Mouse (Mus musculus) heart, adult 2 months (tissue): ENCODE measurements around the gene Sbk3.

Source experiments
- CTCF ChIP-seq: fragments of 200-600 bp; IDR thresholded peaks from 2 replicates; pipeline ENCODE4 v1.8.1; 2022; ENCODE audit warnings: antibody characterized with exemption, mild to moderate bottlenecking, moderate library complexity
- EP300 ChIP-seq: fragments of 200-500 bp; IDR thresholded peaks from 2 replicates; pipeline ENCODE4 v1.6.1; 2011; ENCODE audit warnings: low read depth, low read length, control low read depth; ENCODE audit not compliant: insufficient read depth
- POLR2A ChIP-seq: fragments of 200-500 bp; IDR thresholded peaks from 2 replicates; pipeline ENCODE4 v1.6.1; 2011; ENCODE audit warnings: mild to moderate bottlenecking, low read depth, low read length, control low read depth; ENCODE audit not compliant: insufficient read depth

GRCm38 (mm10) chr7:4933103-4933502, 37.9 kb downstream of the Sbk3 start:
- TF ChIP-seq POLR2A (no peak), CTCF (no peak), EP300 (no peak)
